Mouse (Mus musculus) forebrain, embryonic 12.5 days (tissue): Measurements from ENCODE around the gene Gnat1. TPM values are rescaled to one million over a fixed set of nuclear protein-coding genes. Genes with fewer than 3 reads are reported as not detected.
A peak's percentile ranks its signal among the peaks of the same experiment; 100 is the strongest.

Experiments
- ATAC-seq: fragments of 200-750 bp; cut with Nextera tagmentation; 2 replicates; pipeline ENCODE4 v1.8.0; 2017; ENCODE audit warnings: moderate TSS enrichment; ENCODE audit not compliant: low FRiP score
- H3K27ac ChIP-seq: fragments of 300-500 bp; sonication (generic); 2 replicates; pipeline ENCODE4 v1.5.1; 2016; ENCODE audit warnings: mild to moderate bottlenecking
- H3K27me3 ChIP-seq: fragments of 300-500 bp; sonication (generic); 2 replicates; pipeline ENCODE4 v1.6.1; 2016; ENCODE audit warnings: mild to moderate bottlenecking
- H3K36me3 ChIP-seq: fragments of 300-500 bp; sonication (generic); replicated peaks from 2 replicates; pipeline ENCODE4 v1.6.1; 2016; ENCODE audit warnings: mild to moderate bottlenecking
- H3K4me1 ChIP-seq: fragments of 300-500 bp; sonication (generic); 2 replicates; pipeline ENCODE4 v1.6.1; 2016
- H3K4me2 ChIP-seq: fragments of 300-500 bp; sonication (generic); 2 replicates; pipeline ENCODE4 v1.6.1; 2016; ENCODE audit warnings: mild to moderate bottlenecking, moderate library complexity
- H3K4me3 ChIP-seq: fragments of 300-500 bp; sonication (generic); replicated peaks from 2 replicates; pipeline ENCODE4 v1.5.1; 2016; ENCODE audit warnings: mild to moderate bottlenecking
- H3K9ac ChIP-seq: fragments of 300-500 bp; sonication (generic); 2 replicates; pipeline ENCODE4 v1.6.1; 2016; ENCODE audit warnings: mild to moderate bottlenecking
- H3K9me3 ChIP-seq: fragments of 300-500 bp; sonication (generic); 2 replicates; pipeline ENCODE4 v1.6.1; 2016
- WGBS: fragments of 180-500 bp; shearing (Covaris S2); methylation state at CpG from one replicate; pipeline ENCODE4 v1.1.7; 2016; 5-methylcytosine and 5-hydroxymethylcytosine counted together
- polyA plus RNA-seq: library from polyadenylated mRNA; unstranded; fragments of >200 nt; fragmentation: Nextera tagmentation; extraction: Ambion mirVana; gene quantifications from 2 replicates; pipeline ENCODE4 v1.2.1, GENCODE M21; 2016

Gene Gnat1
- polyA plus RNA-seq, 1 experiment from 2014 or later, result 2.1 TPM

GRCm38 (mm10) chr9:107628721-107629410 is 50.6 kb downstream of the Gnat1 start:
- Histone ChIP-seq H3K9ac (peak overlapping the region; percentile 68), H3K4me2 (peak overlapping the region; percentile 99), H3K4me3 (no peak overlapping the region), H3K4me1 (peaks cover 95% of the 10 kb centered on the region), H3K36me3 (peaks cover 30% of the 10 kb centered on the region), H3K9me3 (no peaks in the 10 kb centered on the region), H3K27ac (peak overlapping the region; percentile 100), H3K27me3 (no peaks in the 10 kb centered on the region)
- WGBS, result 32% methylated on average over 14 of the region's 15 CpGs
- ATAC-seq, result no peak

- no peaks in the 10 kb centered on the region for H3K9me3 ChIP-seq
- H3K27me3 ChIP-seq, result no peaks in the 10 kb centered on the region
- peak overlapping the region; percentile 99 for H3K4me2 ChIP-seq
- 13% methylated on average over 20 of the region's 20 CpGs for WGBS
- ATAC-seq, result no peak
- H3K36me3 ChIP-seq, result peaks cover 41% of the 10 kb centered on the region
- peak overlapping the region; percentile 100 for H3K27ac ChIP-seq
- peaks cover 83% of the 10 kb centered on the region for H3K4me1 ChIP-seq
- peak overlapping the region; percentile 68 for H3K9ac ChIP-seq
- H3K4me3 ChIP-seq, result peak overlapping the region; percentile 16; the same call in 1 of the 2 replicates
Measured at GRCm38 (mm10) chr9:107627387-107628255, 51.9 kb downstream of the Gnat1 start.

- H3K4me2 ChIP-seq, result peak overlapping the region; percentile 99
- 0% methylated on average over 2 of the region's 2 CpGs for WGBS
- H3K9ac ChIP-seq, result peak overlapping the region; percentile 68
- H3K27ac ChIP-seq, result peak overlapping the region; percentile 100
- H3K4me3 ChIP-seq, result peak overlapping the region; percentile 16
- peak; percentile 79 for ATAC-seq
- H3K36me3 ChIP-seq, result peaks cover 48% of the 10 kb centered on the region
- H3K27me3 ChIP-seq, result no peaks in the 10 kb centered on the region
- no peaks in the 10 kb centered on the region for H3K9me3 ChIP-seq
- H3K4me1 ChIP-seq, result peaks cover 76% of the 10 kb centered on the region
Measured at GRCm38 (mm10) chr9:107626844-107627277, 52.7 kb downstream of the Gnat1 start.

GRCm38 (mm10) chr9:107626158-107626843 is 53.2 kb downstream of the Gnat1 start:
- Histone ChIP-seq H3K36me3 (peaks cover 48% of the 10 kb centered on the region), H3K4me1 (peaks cover 70% of the 10 kb centered on the region), H3K27ac (peak overlapping the region; percentile 100), H3K4me3 (peak overlapping the region; percentile 16), H3K9me3 (no peaks in the 10 kb centered on the region), H3K9ac (peak overlapping the region; percentile 68), H3K27me3 (no peaks in the 10 kb centered on the region), H3K4me2 (peak overlapping the region; percentile 99)
- ATAC-seq, result peak; percentile 48; the same call in 1 of the 2 replicates
- WGBS, result 27% methylated on average over 12 of the region's 15 CpGs

GRCm38 (mm10) chr9:107625351-107626128 is 54.0 kb downstream of the Gnat1 start:
- Histone ChIP-seq H3K4me3 (no peak overlapping the region), H3K4me1 (peaks cover 63% of the 10 kb centered on the region), H3K27ac (peak overlapping the region; percentile 100), H3K36me3 (peaks cover 49% of the 10 kb centered on the region), H3K27me3 (no peaks in the 10 kb centered on the region), H3K9ac (peak overlapping the region; percentile 43; the same call in 1 of the 2 replicates), H3K9me3 (no peaks in the 10 kb centered on the region), H3K4me2 (0 out of 2 replicates have a peak overlapping the region, but pooled peaks have one; percentile 99)
- no peak for ATAC-seq
- WGBS, result 87% methylated on average over 12 of the region's 12 CpGs

GRCm38 (mm10) chr9:107624951-107625350 is 54.6 kb downstream of the Gnat1 start:
- Histone ChIP-seq H3K4me1 (peaks cover 57% of the 10 kb centered on the region), H3K9ac (peak overlapping the region; percentile 43; the same call in 1 of the 2 replicates), H3K36me3 (peaks cover 55% of the 10 kb centered on the region), H3K27ac (peak overlapping the region; percentile 68), H3K27me3 (no peaks in the 10 kb centered on the region), H3K9me3 (no peaks in the 10 kb centered on the region), H3K4me3 (no peak overlapping the region), H3K4me2 (no peak overlapping the region)
- ATAC-seq, result no peak
- 72% methylated on average over 3 of the region's 3 CpGs for WGBS

GRCm38 (mm10) chr9:107624539-107624938 is 55.0 kb downstream of the Gnat1 start:
- peaks cover 56% of the 10 kb centered on the region for H3K4me1 ChIP-seq
- H3K36me3 ChIP-seq, result peaks cover 59% of the 10 kb centered on the region
- H3K9me3 ChIP-seq, result no peaks in the 10 kb centered on the region
- 73% methylated on average over 5 of the region's 5 CpGs for WGBS
- ATAC-seq, result no peak
- no peak overlapping the region for H3K4me3 ChIP-seq
- no peaks in the 10 kb centered on the region for H3K27me3 ChIP-seq
- H3K27ac ChIP-seq, result peak overlapping the region; percentile 68
- no peak overlapping the region for H3K4me2 ChIP-seq
- H3K9ac ChIP-seq, result no peak overlapping the region

Other genes with a start within 250 kb of the Gnat1 start
- gene Tmem115, start 145.8 kb downstream of the Gnat1 start, polyA plus RNA-seq, result 43.3 and 45.0 TPM in 2 replicates
- gene Cyb561d2, start 137.5 kb downstream of the Gnat1 start, polyA plus RNA-seq, result 17.7 and 18.9 TPM in 2 replicates
- 43.1 and 46.3 TPM in 2 replicates for gene Nprl2, start 137.5 kb downstream of the Gnat1 start, polyA plus RNA-seq
- 1.0 and 2.2 TPM in 2 replicates for gene Zmynd10, start 132.4 kb downstream of the Gnat1 start, polyA plus RNA-seq
- 40.0 and 45.7 TPM in 2 replicates for gene Rassf1, start 128.2 kb downstream of the Gnat1 start, polyA plus RNA-seq
- gene Tusc2, start 116.5 kb downstream of the Gnat1 start, polyA plus RNA-seq, result 77.2 and 79.9 TPM in 2 replicates
- 108 and 110 TPM in 2 replicates for gene Hyal2, start 111.8 kb downstream of the Gnat1 start, polyA plus RNA-seq
- 6.9 and 8.4 TPM in 2 replicates for gene Hyal1, start 102.8 kb downstream of the Gnat1 start, polyA plus RNA-seq
- 13.7 and 14.2 TPM in 2 replicates for gene Naa80, start 100.8 kb downstream of the Gnat1 start, polyA plus RNA-seq
- gene Hyal3, start 98.9 kb downstream of the Gnat1 start, polyA plus RNA-seq, result 0.80 and 1.2 TPM in 2 replicates
- 22.1 and 26.3 TPM in 2 replicates for gene Ifrd2, start 92.1 kb downstream of the Gnat1 start, polyA plus RNA-seq
- gene Sema3b, start 70.5 kb downstream of the Gnat1 start, polyA plus RNA-seq, result 1.7 and 2.6 TPM in 2 replicates
- 570 and 587 TPM in 2 replicates for gene Gnai2, start 44.3 kb downstream of the Gnat1 start, polyA plus RNA-seq
- gene Slc38a3, start 10.2 kb downstream of the Gnat1 start, polyA plus RNA-seq, result 8.5 and 10.6 TPM in 2 replicates
- 13.2 and 15.2 TPM in 2 replicates for gene Sema3f, start 30.8 kb upstream of the Gnat1 start, polyA plus RNA-seq
- 232 and 237 TPM in 2 replicates for gene Rbm5, start 91.3 kb upstream of the Gnat1 start, polyA plus RNA-seq
- 136 and 137 TPM in 2 replicates for gene Rbm6, start 193.5 kb upstream of the Gnat1 start, polyA plus RNA-seq
- 16.0 and 17.7 TPM in 2 replicates for gene Mon1a, start 208.4 kb upstream of the Gnat1 start, polyA plus RNA-seq
- 1.3 and 1.8 TPM in 2 replicates for gene Mst1r, start 227.2 kb upstream of the Gnat1 start, polyA plus RNA-seq
- not detected in 2 replicates for gene Actl11, start 248.8 kb upstream of the Gnat1 start, polyA plus RNA-seq